In genomic region chr4:94738838-94739731, GRCm38 (mm10) we compare ENCODE assay signal across 8 mouse cellular contexts. TPM values are rescaled to one million over a fixed set of nuclear protein-coding genes. Genes with fewer than 3 reads are reported as not detected.
A peak's percentile ranks its signal among the peaks of the same experiment; 100 is the strongest.
DNase-seq lines count a peak whose midpoint lies in the region; ATAC-seq and TF ChIP-seq lines count a peak whose summit lies in the region.

Gene Tek (plus strand): TSS chr4:94739289.

- peaks cover 21% of the 10 kb centered on the region for H3K4me1 ChIP-seq in heart, embryonic 12.5 days (replicated peaks)

- H3K27me3 ChIP-seq in heart, embryonic 12.5 days (replicated peaks), result no peaks in the 10 kb centered on the region

- intact Hi-C loops in left cerebral cortex, adult 2 months (cut with DNase I), result no loop called here

- TF ChIP-seq CTCF in left cerebral cortex, adult 2 months (IDR thresholded peaks at IDR 0.05), result no peak

- no peaks in the 10 kb centered on the region for H3K9me3 ChIP-seq in heart, embryonic 12.5 days (replicated peaks)

- peak within 1 kb of the TSS; percentile 58 for H3K9ac ChIP-seq in heart, embryonic 12.5 days

- WGBS in heart, embryonic 12.5 days, result 27% methylated on average over 16 of the region's 16 CpGs

- peak within 1 kb of the TSS; percentile 21; the same call in 1 of the 2 replicates for H3K27ac ChIP-seq in left cerebral cortex, adult 2 months
- peak within 1 kb of the TSS; percentile 86 for H3K27ac ChIP-seq in heart, embryonic 12.5 days (ENCODE audit: poor library complexity, severe bottlenecking)

- H3K4me2 ChIP-seq in heart, embryonic 12.5 days, result peak within 1 kb of the TSS; percentile 58

- no peaks in the 10 kb centered on the region for H3K36me3 ChIP-seq in heart, embryonic 12.5 days

- peak within 1 kb of the TSS; percentile 26 for H3K4me3 ChIP-seq in left cerebral cortex, adult 2 months
- peak within 1 kb of the TSS; percentile 53 for H3K4me3 ChIP-seq in heart, embryonic 12.5 days

- peak; percentile 80 for ATAC-seq in heart, embryonic 12.5 days (ENCODE audit: insufficient number of reproducible peaks, low FRiP score)
- ATAC-seq in megakaryocyte-erythroid progenitor cell, adult 5-6 weeks (replicated peaks; ENCODE audit: low FRiP score, low TSS enrichment, poor library complexity, severe bottlenecking), result peak; percentile 70

- no peak for DNase-seq in left cerebral cortex, adult 2 months (ENCODE audit: extremely low spot score in 1 of 2, low spot score in 2 of 2)
- no peak for DNase-seq in left cerebral cortex, adult 8-10 months (ENCODE audit: low spot score in 2 of 2)
- DNase-seq in adrenal gland, postnatal 36 days, result peak in 1 of 2 experiments; percentile 12
- DNase-seq in kidney, postnatal 36 days, result peak; percentile 29 to 43
- DNase-seq in layer of hippocampus, adult 8-10 months (ENCODE audit: low spot score in 2 of 2), result no peak
- DNase-seq in right cerebral cortex, adult 2 months (ENCODE audit: low spot score in 2 of 2), result no peak

RNA-seq across cellular contexts. Expression of gene Tek, which starts in this region (rescaled TPM):
- 10 to 100 TPM in 1 of 2 experiments, 1 to 10 TPM in 1; 9.1 to 12.1 TPM for total RNA-seq in left cerebral cortex, adult 2 months (2021)
- total RNA-seq in left cerebral cortex, adult 8-10 months (2022), result 10 to 100 TPM in 2 of 4 experiments, 1 to 10 TPM in 2; 8.8 to 12.2 (median 10.1) TPM
- 10 to 100 TPM; 41.3 to 62.6 TPM for total RNA-seq in adrenal gland, postnatal 36 days (2021)
- polyA plus RNA-seq in heart, embryonic 12.5 days (2016; fragmentation: Nextera tagmentation; extraction: Ambion mirVana), result 66.6 and 70.6 TPM in 2 replicates
- total RNA-seq in megakaryocyte-erythroid progenitor cell, adult 5-6 weeks (2014; fragmentation: Nextera tagmentation), result 0.46 and 4.6 TPM in 2 replicates
- 2.0 and 9.5 TPM in 2 replicates for total RNA-seq in megakaryocyte-erythroid progenitor cell, adult 5-6 weeks (2017)
- 1 to 10 TPM; 8.1 to 9.1 (median 8.2) TPM for total RNA-seq in layer of hippocampus, adult 8-10 months (2022)

Comparison
In these comparisons a context has a peak if more than half of its experiments do, and no peak if none do; other contexts are left out.
1. DNase-seq: peak in kidney, postnatal 36 days (2 of 2); none in left cerebral cortex, adult 2 months (0 of 2), left cerebral cortex, adult 8-10 months (0 of 2), layer of hippocampus, adult 8-10 months (0 of 2) and right cerebral cortex, adult 2 months (0 of 2).